Mouse (Mus musculus): Measurements from ENCODE around the gene Gimap9. TPM values are rescaled to one million over a fixed set of nuclear protein-coding genes. Genes with fewer than 3 reads are reported as not detected.
A peak's percentile ranks its signal among the peaks of the same experiment; 100 is the strongest.

Gene Gimap9
- total RNA-seq (2021), result 1 to 10 TPM; 7.2 to 9.3 TPM
- long read RNA-seq, experiment 1, partial matches to known transcripts, result 0 of 2 reads
- long read RNA-seq, experiment 1, other reads (novel, unspliced or antisense), result 0 of 2 reads
- long read RNA-seq, experiment 2, transcript Gimap9-201 (2 exons, 1,384 nt), result major isoform, 6 of 8 reads
- long read RNA-seq, experiment 2, partial matches to known transcripts, result 0 of 8 reads
- long read RNA-seq, experiment 2, other reads (novel, unspliced or antisense), result 2 of 8 reads

DNA sequence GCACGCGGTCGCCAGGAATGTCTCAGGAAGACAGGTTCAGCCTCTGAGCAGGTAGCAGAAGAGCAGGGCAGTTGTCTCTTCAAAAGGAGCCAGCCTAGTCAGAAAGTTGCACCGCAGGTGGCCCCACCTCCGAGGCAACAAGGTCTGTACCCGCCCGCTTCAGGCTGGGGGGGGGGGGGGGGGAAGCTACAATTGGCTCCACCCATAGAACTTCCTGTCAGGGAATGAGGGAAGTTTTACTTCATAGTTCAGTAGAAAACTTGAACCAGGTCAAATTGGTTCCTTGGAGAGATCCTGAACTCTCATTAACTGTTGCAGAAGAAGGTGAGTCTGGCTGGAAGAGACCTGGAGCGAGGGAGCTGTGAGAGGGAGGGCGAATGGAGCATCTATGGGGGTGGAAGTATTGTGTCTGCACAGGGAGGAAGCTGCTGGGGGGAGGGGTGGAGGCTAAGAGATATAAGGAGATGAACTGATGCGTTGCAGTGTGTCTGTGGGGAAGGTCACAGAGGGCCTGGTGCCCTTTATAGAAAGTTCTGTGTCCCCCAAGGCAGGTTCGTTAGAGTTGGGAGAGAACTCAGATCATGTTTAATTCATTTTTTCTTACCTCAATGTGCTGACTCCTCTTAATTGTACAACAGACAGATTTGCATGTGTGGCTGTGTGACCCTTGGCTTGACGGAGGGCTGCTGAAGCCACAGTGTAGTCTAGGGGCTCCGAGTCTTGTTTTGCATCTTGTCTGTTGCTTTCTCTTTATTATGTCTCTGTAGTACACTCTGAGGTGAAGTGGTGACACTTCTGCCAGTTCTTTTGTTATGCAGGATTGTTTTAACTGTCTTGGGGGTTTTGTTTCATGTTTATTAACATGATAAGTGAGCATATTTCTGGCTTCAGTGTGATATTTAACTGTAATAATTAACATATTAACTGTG is at the start of gene Gimap9:
Gimap9 (plus strand) TSS at position 199 of the 929 bp plus-strand sequence.
- DNase-seq (ENCODE audit: low spot score in 2 of 2), result no peak

DNA sequence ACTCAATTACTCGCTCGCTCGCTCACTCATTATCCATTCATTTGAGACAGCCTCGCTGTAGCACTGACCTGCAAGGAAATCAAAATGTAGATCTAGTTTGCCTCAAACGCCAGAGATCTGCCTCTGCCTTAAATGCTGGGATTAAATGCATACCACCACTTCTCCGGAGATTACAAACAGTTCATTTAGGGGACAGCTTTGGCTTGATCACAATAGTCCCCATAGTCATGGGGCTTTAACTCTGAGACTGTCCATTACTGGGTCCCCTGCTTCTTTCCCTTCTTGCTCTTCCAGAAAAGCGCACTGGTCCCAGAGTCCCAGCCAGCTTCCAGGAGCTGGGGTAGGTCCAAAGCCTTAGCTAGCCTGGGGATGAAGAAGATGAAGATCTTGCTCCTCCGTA is 49.5 kb upstream of the Gimap9 start, which contains the start of gene AI854703:
AI854703 (plus strand) TSS at position 301 of the 400 bp plus-strand sequence.
- no peak for DNase-seq (ENCODE audit: low spot score in 2 of 2)

DNA sequence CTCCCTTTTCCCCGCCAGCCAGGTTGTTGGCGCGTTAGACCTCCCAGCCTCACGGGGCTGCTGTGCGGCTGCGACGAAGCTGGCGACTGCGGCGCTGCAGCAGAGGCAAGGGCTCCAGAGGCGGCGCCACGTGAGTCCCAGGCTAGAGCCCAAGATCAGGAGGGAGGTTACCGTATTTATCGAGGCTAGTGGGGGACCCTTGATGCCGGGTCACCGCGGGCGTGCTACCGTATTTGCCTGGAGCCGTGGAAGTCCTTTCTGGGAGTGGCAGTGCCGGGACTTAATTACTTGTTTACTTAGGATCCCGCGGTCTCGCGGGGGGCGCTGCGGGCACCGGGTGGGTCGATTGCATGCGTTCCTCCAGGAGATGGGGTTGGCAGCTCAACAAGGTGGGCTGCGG is 48.9 kb upstream of the Gimap9 start:
- no peak for DNase-seq (ENCODE audit: low spot score in 2 of 2)

- no peak for DNase-seq (ENCODE audit: low spot score in 2 of 2)
Observed at GRCm38 (mm10) chr6:48627511-48627924, 48.4 kb upstream of the Gimap9 start.

- DNase-seq (ENCODE audit: low spot score in 2 of 2), result no peak
Observed at GRCm38 (mm10) chr6:48628377-48628776, 47.6 kb upstream of the Gimap9 start.

GRCm38 (mm10) chr6:48628808-48629660 is 46.9 kb upstream of the Gimap9 start:
- DNase-seq (ENCODE audit: low spot score in 2 of 2), result no peak

- no peak for DNase-seq (ENCODE audit: low spot score in 2 of 2)
Observed at GRCm38 (mm10) chr6:48629661-48630034, 46.3 kb upstream of the Gimap9 start.

GRCm38 (mm10) chr6:48630831-48631230 is 45.1 kb upstream of the Gimap9 start:
- no peak for DNase-seq (ENCODE audit: low spot score in 2 of 2)

DNA sequence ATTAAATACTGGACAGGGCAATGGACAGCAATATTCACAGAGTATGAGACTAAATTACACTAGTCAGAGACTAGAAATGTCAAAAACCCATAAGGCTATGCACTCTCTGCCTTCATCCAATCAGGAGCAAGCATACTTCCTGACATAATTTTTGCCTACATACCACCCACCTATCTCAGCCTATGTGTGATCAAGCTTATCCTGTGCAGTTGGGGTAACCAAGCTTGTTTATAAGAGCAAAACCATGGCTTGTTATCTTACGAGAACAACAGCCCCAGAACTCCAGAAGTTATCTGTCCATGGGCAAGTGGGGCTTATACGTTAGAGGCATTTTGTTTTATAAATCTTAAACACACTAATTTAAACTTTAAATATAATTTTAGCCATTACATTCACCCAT is 40.8 kb upstream of the Gimap9 start:
- no peak for DNase-seq (ENCODE audit: low spot score in 2 of 2)

DNA sequence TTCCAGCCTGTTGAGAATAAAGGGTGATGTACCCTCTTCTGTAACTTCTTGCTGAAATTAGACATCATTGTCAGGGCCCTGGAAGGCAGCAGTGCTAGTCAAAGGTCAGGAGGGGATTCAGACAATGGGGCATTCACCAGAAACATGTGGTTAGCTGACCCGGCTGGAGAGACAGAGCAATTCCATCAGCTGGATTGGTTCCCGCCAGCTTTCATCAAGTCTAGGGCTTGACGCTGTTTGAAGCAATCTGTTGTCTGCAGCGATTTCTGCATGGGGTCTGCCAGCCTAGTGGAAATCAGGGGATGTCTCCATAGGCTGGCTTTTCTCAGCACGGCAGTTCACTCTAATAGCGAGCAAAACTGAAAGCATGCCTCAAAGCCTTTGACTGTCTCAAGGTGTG is 39.4 kb upstream of the Gimap9 start:
- DNase-seq (ENCODE audit: low spot score in 2 of 2), result no peak

DNA sequence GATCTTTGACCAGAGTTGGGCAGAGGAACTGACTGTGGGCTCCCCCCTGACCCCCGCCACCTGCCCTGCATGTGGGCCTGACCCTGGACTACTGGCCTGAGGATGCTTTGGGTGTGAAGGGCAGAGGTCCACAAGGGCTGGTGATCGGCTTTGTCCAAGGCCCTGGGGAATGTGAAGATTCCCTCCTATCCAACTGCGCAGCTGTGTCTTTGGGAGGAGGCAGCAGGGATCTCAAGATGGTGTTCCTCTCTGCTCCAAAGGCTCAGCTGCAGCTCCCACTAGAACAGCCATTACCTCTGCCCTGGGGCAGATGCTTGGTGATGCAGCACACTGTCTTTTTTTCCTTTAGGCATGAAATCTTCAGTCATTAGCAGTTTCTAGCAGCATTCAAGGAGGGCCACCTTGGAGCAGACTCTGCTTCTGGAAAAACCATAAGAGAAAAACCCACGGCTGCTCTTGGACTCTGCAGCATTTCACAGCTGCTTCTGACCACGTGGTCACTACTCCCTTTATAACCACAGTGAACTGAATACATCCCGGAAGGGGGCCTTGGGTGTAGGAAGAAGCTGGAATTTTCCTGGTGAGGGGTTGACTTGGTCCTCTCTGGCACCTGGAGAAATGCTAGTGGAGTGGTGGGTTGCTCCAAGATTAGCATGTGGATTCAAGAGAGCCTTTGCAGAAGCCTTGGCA is 38.0 kb upstream of the Gimap9 start:
- no peak for DNase-seq (ENCODE audit: low spot score in 2 of 2)

DNA sequence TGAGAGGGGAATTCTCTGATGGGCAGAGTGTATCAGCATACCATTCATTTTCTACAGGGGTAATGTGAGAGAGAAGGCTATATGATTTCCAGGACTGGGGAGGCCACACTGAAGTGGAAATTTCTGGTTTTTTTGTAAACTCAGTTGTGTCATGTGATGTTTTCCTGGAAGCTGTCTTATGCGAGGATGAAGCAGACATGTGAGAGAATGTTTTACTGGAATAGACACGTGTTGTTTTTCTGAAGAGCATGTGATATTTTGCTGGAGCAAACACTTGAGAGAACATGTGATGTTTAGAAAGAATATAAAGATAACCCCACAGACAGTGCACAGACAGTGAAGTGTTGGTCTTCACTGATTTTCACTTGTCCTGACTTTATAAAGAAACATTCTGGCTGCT is 37.4 kb upstream of the Gimap9 start:
- DNase-seq (ENCODE audit: low spot score in 2 of 2), result no peak

- no peak for DNase-seq (ENCODE audit: low spot score in 2 of 2)
Observed at GRCm38 (mm10) chr6:48641391-48641790, 34.5 kb upstream of the Gimap9 start.

DNA sequence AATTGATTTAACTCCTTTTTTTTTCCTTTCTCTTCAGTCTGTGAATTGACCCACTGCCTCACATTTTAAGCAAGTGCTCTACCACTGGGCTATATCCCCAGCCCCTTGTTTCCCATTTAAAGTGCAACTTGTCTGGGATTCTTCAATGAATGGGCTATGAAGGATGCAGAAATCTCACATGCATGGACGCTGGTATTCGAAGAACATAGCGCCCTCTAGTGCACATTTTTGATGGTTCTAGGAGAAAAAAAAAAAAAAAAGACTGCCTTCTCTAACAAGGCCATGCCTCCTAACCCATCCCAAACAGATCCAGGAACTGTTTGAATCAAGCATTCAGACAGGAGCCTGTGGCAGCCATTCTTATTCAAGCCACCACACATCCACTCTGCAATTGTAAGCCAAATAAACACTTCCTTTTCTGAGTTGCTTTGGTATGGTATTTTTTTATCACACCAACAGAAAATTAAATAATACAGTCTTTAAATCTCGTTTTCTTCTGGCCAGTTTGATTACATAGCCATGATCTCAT is 33.1 kb upstream of the Gimap9 start:
- no peak for DNase-seq (ENCODE audit: low spot score in 2 of 2)

GRCm38 (mm10) chr6:48645660-48646308 is 30.1 kb upstream of the Gimap9 start:
- peak in 1 of 2 experiments; percentile 43 for DNase-seq (ENCODE audit: low spot score in 2 of 2)

- no peak for DNase-seq (ENCODE audit: low spot score in 2 of 2)
Observed at GRCm38 (mm10) chr6:48646309-48646690, 29.6 kb upstream of the Gimap9 start.

- DNase-seq (ENCODE audit: low spot score in 2 of 2), result no peak
Observed at GRCm38 (mm10) chr6:48646995-48647394, 28.9 kb upstream of the Gimap9 start, which contains the start of gene Gimap8. TSS of gene Gimap8 (plus strand) at chr6:48647234.

GRCm38 (mm10) chr6:48647611-48648010 is 28.3 kb upstream of the Gimap9 start:
- DNase-seq (ENCODE audit: low spot score in 2 of 2), result no peak

GRCm38 (mm10) chr6:48648779-48649178 is 27.1 kb upstream of the Gimap9 start:
- DNase-seq (ENCODE audit: low spot score in 2 of 2), result no peak

GRCm38 (mm10) chr6:48650041-48650440 is 25.9 kb upstream of the Gimap9 start:
- DNase-seq (ENCODE audit: low spot score in 2 of 2), result no peak

Measured in adrenal gland, postnatal 4 days (tissue).